Mouse (Mus musculus): ENCODE data around the gene Ilvbl.
"Not testable (repeated sequence)": the region's sequence is repeated elsewhere in the genome, so short reads cannot be mapped to it uniquely, and the experiment has no call there.

Ilvbl gene

GRCm38 (mm10) chr10:78591406-78592328 is 17.5 kb downstream of the Ilvbl start, which contains the start of gene Syde1:
TSS of gene Syde1 (minus strand) at chr10:78591964.
- DNase-seq (ENCODE audit: low spot score), result no peak

- DNase-seq (ENCODE audit: low spot score), result no peak
Measured at GRCm38 (mm10) chr10:78592856-78593379, 18.8 kb downstream of the Ilvbl start.

DNA sequence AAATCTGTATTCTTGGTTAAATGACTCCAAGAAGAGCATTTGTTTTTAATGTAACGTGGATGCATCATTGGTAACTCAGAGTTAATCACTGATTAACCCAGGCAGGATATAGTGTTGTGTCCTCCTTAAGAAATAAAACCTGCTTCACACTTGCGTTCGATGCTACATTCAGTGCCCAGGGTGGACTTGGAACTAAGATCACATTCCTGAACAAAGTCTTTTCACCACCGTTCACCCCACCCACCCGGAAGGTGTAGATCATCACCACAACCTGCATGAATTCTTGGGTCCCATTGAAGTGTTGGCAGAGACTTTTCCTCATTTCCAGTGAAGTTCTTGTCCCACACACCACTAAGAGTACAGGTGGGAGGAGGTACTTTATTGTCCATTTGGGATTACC is 19.6 kb downstream of the Ilvbl start:
- DNase-seq (ENCODE audit: low spot score), result no peak

- no peak for DNase-seq (ENCODE audit: low spot score)
Measured at GRCm38 (mm10) chr10:78594157-78594556, 20.0 kb downstream of the Ilvbl start.

GRCm38 (mm10) chr10:78594566-78594965 is 20.4 kb downstream of the Ilvbl start:
- no peak for DNase-seq (ENCODE audit: low spot score)

GRCm38 (mm10) chr10:78599865-78600264 is 25.7 kb downstream of the Ilvbl start:
- no peak for DNase-seq (ENCODE audit: low spot score)

GRCm38 (mm10) chr10:78605080-78605479 is 30.9 kb downstream of the Ilvbl start:
- DNase-seq (ENCODE audit: low spot score), result no peak

GRCm38 (mm10) chr10:78607602-78608001 is 33.5 kb downstream of the Ilvbl start:
- DNase-seq (ENCODE audit: low spot score), result no peak

DNA sequence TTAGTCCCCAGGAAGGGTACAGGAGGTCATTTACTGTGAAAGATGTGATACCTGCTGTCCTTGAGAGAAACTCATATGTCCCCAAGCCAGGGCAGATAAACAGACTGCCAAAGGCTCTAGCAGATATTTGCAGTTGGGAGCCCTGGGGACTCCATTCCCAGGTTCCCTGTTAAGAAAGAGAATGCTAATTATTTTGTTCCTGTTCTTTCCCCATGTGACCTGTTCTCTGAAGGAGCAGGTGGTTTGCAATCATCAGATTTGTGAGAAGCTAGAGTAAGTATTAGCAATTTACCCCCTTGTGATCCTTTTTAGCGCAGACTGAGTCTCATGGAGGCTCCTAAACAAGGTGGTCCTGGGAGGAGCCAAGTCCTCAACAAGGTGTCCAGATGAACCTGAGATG is 43.8 kb downstream of the Ilvbl start, which contains the start of gene Olfr1357:
Gene Olfr1357, minus strand, starts transcription at position 101 of the 400 bp plus-strand sequence.
- no peak for DNase-seq (ENCODE audit: low spot score)

GRCm38 (mm10) chr10:78623143-78623542 is 49.0 kb downstream of the Ilvbl start:
- not testable (repeated sequence) for DNase-seq (ENCODE audit: low spot score)

DNA sequence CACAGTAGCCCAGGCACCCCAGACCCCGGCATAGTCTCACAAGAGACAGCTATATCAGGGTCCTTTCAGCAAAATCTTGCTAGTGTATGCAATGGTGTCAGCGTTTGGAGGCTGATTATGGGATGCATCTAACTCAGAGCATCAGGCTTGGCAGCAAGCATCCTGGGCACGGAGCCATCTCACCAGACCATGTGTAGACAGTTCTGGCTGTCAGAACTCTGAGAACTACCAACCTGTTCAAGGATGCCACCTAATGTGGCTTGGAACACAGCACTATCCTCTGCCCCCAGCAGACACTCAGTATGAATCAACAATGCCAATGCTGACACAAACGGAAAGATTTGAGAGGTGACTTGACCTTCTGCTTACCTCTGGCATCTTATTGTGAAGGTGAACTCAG is 56.0 kb downstream of the Ilvbl start:
- no peak for DNase-seq (ENCODE audit: low spot score)

DNA sequence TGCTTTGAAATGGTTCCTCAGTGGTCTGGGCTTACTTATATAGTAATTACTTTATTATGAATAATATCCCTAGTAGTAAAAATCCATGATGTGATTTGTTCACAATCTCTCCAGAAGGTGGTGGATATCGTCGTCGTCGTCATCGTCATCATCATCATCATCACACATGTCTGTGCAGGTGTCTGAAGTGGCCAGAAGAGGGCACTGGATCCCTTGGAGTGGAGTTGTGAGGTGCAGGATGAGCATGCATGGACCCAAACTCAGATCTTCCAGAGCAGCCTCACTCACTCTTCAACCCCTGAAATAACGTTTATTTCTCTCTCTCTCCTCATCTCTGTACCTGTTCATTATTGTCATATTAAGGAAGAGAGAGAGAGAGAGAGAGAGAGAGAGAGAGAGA is 58.2 kb downstream of the Ilvbl start:
- DNase-seq (ENCODE audit: low spot score), result no peak
